Mouse (Mus musculus) MEL (cell line): ENCODE results near the gene Aaed1. TPM values are rescaled to one million over a fixed set of nuclear protein-coding genes. Genes with fewer than 3 reads are reported as not detected.

Experiments
- DNase-seq: peaks from one replicate; pipeline ENCODE4 v3.0.0; 2011; ENCODE audit warnings: low read depth, low spot score
- H3K27ac ChIP-seq: 2 replicates; pipeline ENCODE4 v1.5.1; 2012; ENCODE audit warnings: low read depth, mild to moderate bottlenecking, control low read depth, low read length, moderate library complexity; ENCODE audit not compliant: control insufficient read depth
- H3K27me3 ChIP-seq, 2 experiments: fragments of 150-350 bp in 1 of 2; sonication (generic) in 1 of 2; 2 replicates each; pipeline ENCODE4 v1.6.1; 2012; ENCODE audit warnings: low read length in 2 of 2, mild to moderate bottlenecking in 2 of 2, improper control_type of control experiment in 1 of 2, moderate library complexity in 1 of 2; ENCODE audit not compliant: insufficient read depth in 2 of 2, control insufficient read depth in 1 of 2
- H3K36me3 ChIP-seq, 2 experiments: 2 replicates each; pipeline ENCODE4 v1.6.1; 2012 to 2014; ENCODE audit warnings: low read length in 2 of 2, improper control_type of control experiment in 1 of 2, inconsistent platforms in 1 of 2, mild to moderate bottlenecking in 1 of 2; ENCODE audit not compliant: insufficient read depth in 2 of 2, control insufficient read depth in 1 of 2
- H3K4me1 ChIP-seq, 2 experiments: fragments of 150-350 bp in 1 of 2; sonication (generic) in 1 of 2; 2 replicates each; pipeline ENCODE4 v1.6.1; 2012; ENCODE audit warnings: low read length in 2 of 2, improper control_type of control experiment in 1 of 2, mild to moderate bottlenecking in 1 of 2; ENCODE audit not compliant: insufficient read depth in 2 of 2, control insufficient read depth in 1 of 2
- H3K4me3 ChIP-seq, 2 experiments: fragments of 150-350 bp in 1 of 2; sonication (generic) in 1 of 2; 2 replicates each; pipeline ENCODE4 v1.5.1; 2012; ENCODE audit warnings: low read depth in 2 of 2, low read length in 2 of 2, mild to moderate bottlenecking in 2 of 2, moderate library complexity in 2 of 2, control low read depth in 1 of 2, improper control_type of control experiment in 1 of 2; ENCODE audit not compliant: control insufficient read depth in 1 of 2, insufficient read depth in 1 of 2
- H3K79me2 ChIP-seq: 2 replicates; pipeline ENCODE4 v1.6.1; 2012; ENCODE audit warnings: mild to moderate bottlenecking, low read length, moderate library complexity; ENCODE audit not compliant: control insufficient read depth, poor library complexity, insufficient read depth
- H3K9ac ChIP-seq: 2 replicates; pipeline ENCODE4 v1.6.1; 2012; ENCODE audit warnings: low read depth, mild to moderate bottlenecking, control low read depth, low read length, moderate library complexity; ENCODE audit not compliant: control insufficient read depth, poor library complexity, severe bottlenecking
- H3K9me3 ChIP-seq: fragments of 150-350 bp; sonication (generic); replicated peaks from 2 replicates; pipeline ENCODE4 v1.6.1; 2012; ENCODE audit warnings: mild to moderate bottlenecking, low read length, improper control_type of control experiment, moderate library complexity; ENCODE audit not compliant: insufficient read depth
- BHLHE40 ChIP-seq: IDR thresholded peaks from 2 replicates; pipeline ENCODE4 v1.6.1; 2012; ENCODE audit warnings: low read depth, mild to moderate bottlenecking, inconsistent platforms, low read length, improper control_type of control experiment, borderline replicate concordance
- CHD1 ChIP-seq: IDR thresholded peaks from 2 replicates; pipeline ENCODE4 v1.6.1; 2012; ENCODE audit warnings: low read depth, mild to moderate bottlenecking, inconsistent platforms, low read length, improper control_type of control experiment
- CHD2 ChIP-seq: IDR thresholded peaks from 2 replicates; pipeline ENCODE4 v1.6.1; 2011; ENCODE audit warnings: low read length, improper control_type of control experiment
- CTCF ChIP-seq, 3 experiments: IDR thresholded peaks in 2 of 3; conservative IDR thresholded peaks in 1 of 3; 2 replicates each; pipeline ENCODE4 v1.5.1; 2011 to 2012; ENCODE audit warnings: low read length in 3 of 3, low read depth in 2 of 3, mild to moderate bottlenecking in 2 of 3, improper control_type of control experiment in 1 of 3, inconsistent platforms in 1 of 3, mixed read lengths in 1 of 3, moderate library complexity in 1 of 3; ENCODE audit not compliant: control insufficient read depth in 1 of 3, insufficient read depth in 1 of 3, poor library complexity in 1 of 3, severe bottlenecking in 1 of 3
- ELF1 ChIP-seq: IDR thresholded peaks from 2 replicates; pipeline ENCODE4 v1.6.1; 2014; ENCODE audit warnings: low read depth, mild to moderate bottlenecking, inconsistent platforms, low read length, improper control_type of control experiment, moderate library complexity
- EP300 ChIP-seq, 2 experiments: IDR thresholded peaks; 2 replicates each; pipeline ENCODE4 v1.6.1; 2011; ENCODE audit warnings: improper control_type of control experiment in 2 of 2, low read length in 2 of 2, low read depth in 1 of 2, mild to moderate bottlenecking in 1 of 2
- GABPA ChIP-seq: IDR thresholded peaks from 2 replicates; pipeline ENCODE4 v1.6.1; 2012; ENCODE audit warnings: low read depth, mild to moderate bottlenecking, inconsistent platforms, low read length, improper control_type of control experiment, moderate library complexity
- HCFC1 ChIP-seq: IDR thresholded peaks from 2 replicates; pipeline ENCODE4 v1.6.1; 2012; ENCODE audit warnings: low read depth, mild to moderate bottlenecking, inconsistent platforms, low read length, improper control_type of control experiment, moderate library complexity
- JUND ChIP-seq: IDR thresholded peaks from 2 replicates; pipeline ENCODE4 v1.6.1; 2011; ENCODE audit warnings: low read depth, mild to moderate bottlenecking, improper control_type of control experiment, low read length
- KAT2A ChIP-seq: conservative IDR thresholded peaks from 2 replicates; pipeline ENCODE4 v1.6.1; 2012; ENCODE audit warnings: low read depth, low read length, improper control_type of control experiment, inconsistent platforms
- MAFK ChIP-seq: IDR thresholded peaks from 2 replicates; pipeline ENCODE4 v1.6.1; 2011; ENCODE audit warnings: low read depth, mild to moderate bottlenecking, low read length, improper control_type of control experiment, borderline replicate concordance
- MAX ChIP-seq: IDR thresholded peaks from 2 replicates; pipeline ENCODE4 v1.6.1; 2011; ENCODE audit warnings: low read length, improper control_type of control experiment
- MAZ ChIP-seq: IDR thresholded peaks from 2 replicates; pipeline ENCODE4 v1.6.1; 2012; ENCODE audit warnings: low read depth, mild to moderate bottlenecking, inconsistent platforms, low read length, improper control_type of control experiment
- MEF2A ChIP-seq: IDR thresholded peaks from 2 replicates; pipeline ENCODE4 v1.6.1; 2014; ENCODE audit warnings: low read depth, mild to moderate bottlenecking, inconsistent platforms, low read length, improper control_type of control experiment; ENCODE audit not compliant: poor library complexity, insufficient replicate concordance, severe bottlenecking; ENCODE audit errors: extremely low read depth
- MYC ChIP-seq: IDR thresholded peaks from 2 replicates; pipeline ENCODE4 v1.6.1; 2011; ENCODE audit warnings: low read depth, mild to moderate bottlenecking, low read length, improper control_type of control experiment, moderate library complexity
- NELFE ChIP-seq: IDR thresholded peaks from 2 replicates; pipeline ENCODE4 v1.6.1; 2011; ENCODE audit warnings: low read depth, low read length, improper control_type of control experiment
- NRF1 ChIP-seq: IDR thresholded peaks from 2 replicates; pipeline ENCODE4 v1.6.1; 2014; ENCODE audit warnings: low read depth, mild to moderate bottlenecking, inconsistent platforms, low read length, improper control_type of control experiment, moderate library complexity; ENCODE audit not compliant: poor library complexity, insufficient read depth, severe bottlenecking
- POLR2AphosphoS5 ChIP-seq: IDR thresholded peaks from 2 replicates; pipeline ENCODE4 v1.6.1; 2012; ENCODE audit warnings: low read depth, borderline replicate concordance, mild to moderate bottlenecking, inconsistent platforms, low read length, moderate library complexity, mixed read lengths
- RAD21 ChIP-seq: IDR thresholded peaks from 2 replicates; pipeline ENCODE4 v1.6.1; 2011; ENCODE audit warnings: mild to moderate bottlenecking, low read depth, low read length, improper control_type of control experiment
- SIN3A ChIP-seq: IDR thresholded peaks from 2 replicates; pipeline ENCODE4 v1.6.1; 2012; ENCODE audit warnings: low read length, improper control_type of control experiment, inconsistent platforms
- SMC3 ChIP-seq: IDR thresholded peaks from 2 replicates; pipeline ENCODE4 v1.6.1; 2011; ENCODE audit warnings: low read depth, low read length, improper control_type of control experiment
- TAL1 ChIP-seq: IDR thresholded peaks from 2 replicates; pipeline ENCODE4 v1.6.1; 2012; ENCODE audit warnings: mild to moderate bottlenecking, inconsistent platforms, low read length, moderate library complexity, mixed read lengths
- TBP ChIP-seq: IDR thresholded peaks from 2 replicates; pipeline ENCODE4 v1.8.0; 2011; ENCODE audit warnings: low read depth, low read length, improper control_type of control experiment
- USF1 ChIP-seq: IDR thresholded peaks from 2 replicates; pipeline ENCODE4 v1.6.1; 2014; ENCODE audit warnings: low read depth, mild to moderate bottlenecking, inconsistent platforms, low read length, improper control_type of control experiment, moderate library complexity
- USF2 ChIP-seq, 2 experiments: IDR thresholded peaks; 2 replicates each; pipeline ENCODE4 v1.6.1; 2011 to 2012; ENCODE audit warnings: improper control_type of control experiment in 2 of 2, low read length in 2 of 2, borderline replicate concordance in 1 of 2, inconsistent platforms in 1 of 2, low read depth in 1 of 2, mild to moderate bottlenecking in 1 of 2; ENCODE audit not compliant: insufficient read depth in 1 of 2
- ZC3H11A ChIP-seq: IDR thresholded peaks from 2 replicates; pipeline ENCODE4 v1.6.1; 2012; ENCODE audit warnings: low read depth, mild to moderate bottlenecking, inconsistent platforms, low read length, improper control_type of control experiment
- ZMIZ1 ChIP-seq: IDR thresholded peaks from 2 replicates; pipeline ENCODE4 v1.6.1; 2012; ENCODE audit warnings: low read depth, mild to moderate bottlenecking, inconsistent platforms, low read length, improper control_type of control experiment, moderate library complexity
- polyA plus RNA-seq, 2 experiments: library from polyadenylated mRNA; stranded (reverse) in 1 of 2; unstranded in 1 of 2; fragments of >175 nt in 1 of 2; fragments of >200 nt in 1 of 2; gene quantifications; 2 replicates each; pipeline versions ENCODE4 v1.2.1 to v1.2.4; 2012; ENCODE audit warnings: low replicate concordance in 2 of 2, low read depth in 1 of 2; ENCODE audit not compliant: insufficient read length in 2 of 2, insufficient read depth in 1 of 2, missing spikeins in 1 of 2
- total RNA-seq: library from RNA; depleted of rRNA; stranded (reverse); fragments of 300-350 nt; gene quantifications from 2 replicates; pipeline ENCODE4 v1.2.3, GENCODE M21; 2012

Aaed1 gene
- total and polyA plus RNA-seq, 3 experiments, result 4.2 to 190 (median 13.5) TPM

DNA sequence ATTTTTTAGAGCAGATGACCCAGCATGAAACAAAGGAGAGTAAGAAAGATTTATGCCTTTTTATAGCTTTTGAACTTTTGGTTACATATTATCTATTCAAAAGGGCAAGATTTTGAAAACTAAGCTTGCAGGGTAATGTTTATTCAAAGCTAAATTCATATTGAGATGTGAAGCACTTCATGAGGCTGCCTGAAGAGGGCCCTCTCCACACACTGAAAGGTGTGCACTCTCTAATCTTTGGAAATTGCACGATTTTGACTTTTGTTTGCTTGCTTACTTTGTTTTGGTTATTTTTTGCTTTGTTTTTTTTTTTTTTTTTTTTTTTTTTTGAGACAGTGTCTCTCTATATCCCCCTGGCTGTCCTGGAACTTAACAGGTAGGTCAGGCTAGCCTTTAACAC is 62.1 kb downstream of the Aaed1 start:
- H3K27ac ChIP-seq, result no peak overlapping the region
- H3K36me3 ChIP-seq, result peaks cover 0 to 40% of the 10 kb centered on the region in 2 experiments; a peak in 2 of 4 replicates
- no peak overlapping the region for H3K4me3 ChIP-seq
- no peaks in the 10 kb centered on the region for H3K9me3 ChIP-seq
- peaks cover 21 to 35% of the 10 kb centered on the region in 2 experiments for H3K4me1 ChIP-seq
- H3K27me3 ChIP-seq, result no peaks in the 10 kb centered on the region
- H3K79me2 ChIP-seq, result peaks cover 27% of the 10 kb centered on the region
- TF ChIP-seq MYC (0 out of 2 replicates have a peak, but pooled peaks have one; percentile 24), SMC3 (peak; percentile 56), POLR2AphosphoS5 (no peak), ZC3H11A (peak; percentile 56), TBP (no peak), SIN3A (0 out of 2 replicates have a peak, but pooled peaks have one; percentile 12), RAD21 (peak; percentile 77), CTCF (IDR thresholded peaks at IDR 0.05 in 2 of 3, conservative IDR thresholded peaks at IDR 0.05 in 1 of 3; ENCODE audit: control insufficient read depth in 1 of 3, insufficient read depth in 1 of 3, low read depth in 2 of 3, low read length in 3 of 3, poor library complexity in 1 of 3, severe bottlenecking in 1 of 3) (peak; percentile 51 to 85 (median 66))
- no peak overlapping the region for H3K9ac ChIP-seq
- DNase-seq, result peak; percentile 69

DNA sequence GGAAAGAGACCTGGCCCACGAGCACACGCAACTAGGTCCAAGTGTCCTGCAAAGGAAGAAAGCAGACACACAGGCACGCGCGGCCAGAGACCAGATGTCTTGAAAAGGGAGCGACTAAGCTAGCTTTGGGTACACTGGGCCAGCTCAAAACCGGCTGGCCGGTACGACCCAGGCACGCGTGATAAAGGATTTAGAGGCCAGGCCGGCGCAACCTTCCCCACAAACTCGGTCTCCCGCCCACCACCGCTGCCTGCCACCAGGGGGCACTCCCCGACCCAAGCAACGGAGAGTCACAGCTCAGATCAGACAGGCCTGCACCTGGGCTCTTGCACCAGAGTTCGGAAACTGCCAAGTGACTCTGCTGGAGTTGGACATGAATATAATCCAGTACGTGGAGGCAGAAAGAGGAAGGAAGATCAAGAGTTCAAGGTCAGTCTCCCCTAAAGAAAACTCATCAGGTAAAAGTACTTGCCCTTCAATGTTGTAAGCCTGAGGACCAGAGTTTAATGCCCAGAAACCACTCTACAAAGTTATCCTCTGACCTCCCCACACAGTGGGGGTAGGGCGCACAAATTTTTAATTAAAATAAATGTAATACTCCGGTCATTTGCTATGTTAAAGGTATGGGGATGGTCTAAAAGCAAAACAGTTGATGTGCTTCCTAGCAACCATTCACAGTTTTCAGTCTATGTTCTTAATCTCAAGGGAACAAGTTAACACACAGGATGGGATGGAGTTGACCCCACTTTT is 63.6 kb downstream of the Aaed1 start:
- H3K27ac ChIP-seq, result peak overlapping the region; percentile 53
- peaks cover 0 to 31% of the 10 kb centered on the region in 2 experiments; a peak in 2 of 4 replicates for H3K36me3 ChIP-seq
- peaks cover 18% of the 10 kb centered on the region for H3K79me2 ChIP-seq
- peaks cover 17 to 27% of the 10 kb centered on the region in 2 experiments for H3K4me1 ChIP-seq
- no peaks in the 10 kb centered on the region for H3K27me3 ChIP-seq
- no peaks in the 10 kb centered on the region for H3K9me3 ChIP-seq
- H3K9ac ChIP-seq, result peak overlapping the region; percentile 84
- peak overlapping the region; percentile 57 to 83 for H3K4me3 ChIP-seq
- DNase-seq, result peak; percentile 88
- TF ChIP-seq USF2 (IDR thresholded peaks at IDR 0.05; ENCODE audit: borderline replicate concordance in 1 of 2, insufficient read depth in 1 of 2, low read depth in 1 of 2, low read length in 2 of 2) (no peak), ZMIZ1 (no peak), CHD1 (no peak), CTCF (IDR thresholded peaks at IDR 0.05 in 2 of 3, conservative IDR thresholded peaks at IDR 0.05 in 1 of 3; ENCODE audit: control insufficient read depth in 1 of 3, insufficient read depth in 1 of 3, low read depth in 2 of 3, low read length in 3 of 3, poor library complexity in 1 of 3, severe bottlenecking in 1 of 3) (peak; percentile 81 to 96 (median 83)), ELF1 (no peak), BHLHE40 (no peak), NELFE (no peak), HCFC1 (0 out of 2 replicates have a peak, but pooled peaks have one; percentile 6), TBP (no peak), MEF2A (no peak), TAL1 (no peak), RAD21 (peak; percentile 47), CHD2 (no peak), MYC (no peak), MAZ (no peak), MAX (no peak), USF1 (no peak), NRF1 (no peak), JUND (no peak), MAFK (no peak), SIN3A (peak; percentile 34; the same call in 1 of the 2 replicates), GABPA (no peak), EP300 (IDR thresholded peaks at IDR 0.05; ENCODE audit: low read depth in 1 of 2, low read length in 2 of 2) (no peak), KAT2A (no peak), ZC3H11A (0 out of 2 replicates have a peak, but pooled peaks have one; percentile 9), POLR2AphosphoS5 (no peak)
